Mouse (Mus musculus) ES-E14 (cell line): ENCODE data around the gene Eva1a.

Experiments used
- CHD2 ChIP-seq: IDR thresholded peaks from 2 replicates; pipeline ENCODE4 v1.6.1; 2014; ENCODE audit warnings: mild to moderate bottlenecking, low read depth, low read length, inconsistent platforms
- HCFC1 ChIP-seq: IDR thresholded peaks from 2 replicates; pipeline ENCODE4 v1.6.1; 2012; ENCODE audit warnings: low read length, inconsistent platforms, borderline replicate concordance; ENCODE audit not compliant: insufficient read depth
- MAFK ChIP-seq: IDR thresholded peaks from 2 replicates; pipeline ENCODE4 v1.6.1; 2014; ENCODE audit warnings: mild to moderate bottlenecking, low read depth, low read length, inconsistent platforms; ENCODE audit not compliant: insufficient read depth
- ZNF384 ChIP-seq: IDR thresholded peaks from 2 replicates; pipeline ENCODE4 v1.6.1; 2012; ENCODE audit warnings: low read depth, low read length, inconsistent platforms

- TF ChIP-seq CHD2 = no peak
- TF ChIP-seq ZNF384 = no peak
- peak; percentile 76 for TF ChIP-seq MAFK
- no peak for TF ChIP-seq HCFC1
Observed at GRCm38 (mm10) chr6:82111111-82111510, 70.3 kb downstream of the Eva1a start.
